Mouse (Mus musculus) lung, postnatal 0 days (tissue): ENCODE measurements around the gene Akap5.

Experiments used
- CTCF ChIP-seq: IDR thresholded peaks from 2 replicates; pipeline ENCODE4 v1.5.1; 2016; ENCODE audit warnings: antibody characterized with exemption, mild to moderate bottlenecking
- EP300 ChIP-seq: IDR thresholded peaks from 2 replicates; pipeline ENCODE4 v1.6.1; 2016; ENCODE audit warnings: antibody characterized with exemption, mild to moderate bottlenecking, control low read depth

GRCm38 (mm10) chr12:76349680-76350220 is 25.1 kb downstream of the Akap5 start:
- TF ChIP-seq CTCF (no peak), EP300 (no peak)
